Mouse (Mus musculus) forebrain, embryonic 16.5 days (tissue): ENCODE data around the gene Gldc. TPM values are rescaled to one million over a fixed set of nuclear protein-coding genes. Genes with fewer than 3 reads are reported as not detected.
"Not testable (repeated sequence)": the region's sequence is repeated elsewhere in the genome, so short reads cannot be mapped to it uniquely, and the experiment has no call there.

ENCODE experiments used
- ATAC-seq: fragments of 200-750 bp; cut with Nextera tagmentation; 2 replicates; pipeline ENCODE4 v1.8.0; 2017; ENCODE audit warnings: mild to moderate bottlenecking, moderate library complexity
- H3K27ac ChIP-seq: fragments of 300-500 bp; sonication (generic); 2 replicates; pipeline ENCODE4 v1.5.1; 2014; ENCODE audit warnings: low read length, control low read depth
- H3K27me3 ChIP-seq: fragments of 300-500 bp; sonication (generic); replicated peaks from 2 replicates; pipeline ENCODE4 v1.6.1; 2014; ENCODE audit warnings: low read length; ENCODE audit not compliant: control insufficient read depth, insufficient read depth
- H3K36me3 ChIP-seq: fragments of 300-500 bp; sonication (generic); 2 replicates; pipeline ENCODE4 v1.6.1; 2014; ENCODE audit not compliant: control insufficient read depth, insufficient read depth
- H3K4me1 ChIP-seq: fragments of 300-500 bp; sonication (generic); replicated peaks from 2 replicates; pipeline ENCODE4 v1.6.1; 2014; ENCODE audit warnings: low read length; ENCODE audit not compliant: control insufficient read depth, insufficient read depth
- H3K4me2 ChIP-seq: fragments of 300-500 bp; sonication (generic); 2 replicates; pipeline ENCODE4 v1.6.1; 2014; ENCODE audit warnings: mild to moderate bottlenecking, low read length, control low read depth
- H3K4me3 ChIP-seq: fragments of 300-500 bp; sonication (generic); replicated peaks from 2 replicates; pipeline ENCODE4 v1.5.1; 2014; ENCODE audit warnings: mild to moderate bottlenecking, low read length, control low read depth
- H3K9ac ChIP-seq: fragments of 300-500 bp; sonication (generic); replicated peaks from 2 replicates; pipeline ENCODE4 v1.6.1; 2014; ENCODE audit warnings: low read depth, low read length, control low read depth
- H3K9me3 ChIP-seq: fragments of 300-500 bp; sonication (generic); 2 replicates; pipeline ENCODE4 v1.6.1; 2016; ENCODE audit warnings: low read length; ENCODE audit not compliant: control insufficient read depth
- WGBS: fragments of 180-500 bp; shearing (Covaris S2); extraction: QIAGEN DNeasy Blood & Tissue Kit; methylation state at CpG from one replicate; pipeline ENCODE4 v1.1.7; 2014; 5-methylcytosine and 5-hydroxymethylcytosine counted together
- polyA plus RNA-seq: library from polyadenylated mRNA; unstranded; fragments of >200 nt; fragmentation: Nextera tagmentation; extraction: Ambion mirVana; gene quantifications from 2 replicates; pipeline ENCODE4 v1.2.1, GENCODE M21; 2015

The Gldc gene
- 10.9 and 12.4 TPM in 2 replicates for polyA plus RNA-seq

GRCm38 (mm10) chr19:30174919-30175571, at the start of gene Gldc:
Gene Gldc (minus strand): TSS chr19:30175429.
- peak within 1 kb of the TSS; percentile 100 for H3K4me2 ChIP-seq
- peak within 1 kb of the TSS; percentile 65 for H3K9ac ChIP-seq
- H3K4me1 ChIP-seq, result peaks cover 10% of the 10 kb centered on the region
- peak; percentile 99 for ATAC-seq
- H3K9me3 ChIP-seq, result no peaks in the 10 kb centered on the region
- H3K27me3 ChIP-seq, result no peaks in the 10 kb centered on the region
- H3K4me3 ChIP-seq, result peak within 1 kb of the TSS; percentile 72
- WGBS, result 0% methylated on average over 37 of the region's 53 CpGs
- H3K27ac ChIP-seq, result no peak within 1 kb of the TSS
- no peaks in the 10 kb centered on the region for H3K36me3 ChIP-seq

GRCm38 (mm10) chr19:30222593-30222992, 47.4 kb upstream of the Gldc start:
- not testable (repeated sequence) for H3K4me1 ChIP-seq, H3K36me3 ChIP-seq, H3K9ac ChIP-seq, ATAC-seq, H3K27ac ChIP-seq, H3K9me3 ChIP-seq, H3K4me3 ChIP-seq, H3K27me3 ChIP-seq, H3K4me2 ChIP-seq
- WGBS, result 83% methylated on average over 8 of the region's 8 CpGs

GRCm38 (mm10) chr19:30217335-30217734, 42.1 kb upstream of the Gldc start:
- no peaks in the 10 kb centered on the region for H3K36me3 ChIP-seq
- no peak overlapping the region for H3K4me2 ChIP-seq
- H3K27me3 ChIP-seq, result no peaks in the 10 kb centered on the region
- H3K4me1 ChIP-seq, result no peaks in the 10 kb centered on the region
- H3K4me3 ChIP-seq, result no peak overlapping the region
- no peak overlapping the region for H3K9ac ChIP-seq
- no peaks in the 10 kb centered on the region for H3K9me3 ChIP-seq
- 21% methylated on average over 7 of the region's 7 CpGs for WGBS
- H3K27ac ChIP-seq, result no peak overlapping the region
- peak; percentile 76 for ATAC-seq

- Histone ChIP-seq H3K9ac (no peak overlapping the region), H3K36me3 (no peaks in the 10 kb centered on the region), H3K27ac (no peak overlapping the region), H3K4me2 (no peak overlapping the region), H3K4me1 (no peaks in the 10 kb centered on the region), H3K9me3 (no peaks in the 10 kb centered on the region), H3K27me3 (no peaks in the 10 kb centered on the region), H3K4me3 (no peak overlapping the region)
- WGBS, result 83% methylated on average over 4 of the region's 4 CpGs
- ATAC-seq, result no peak
Observed at GRCm38 (mm10) chr19:30216186-30216585, 41.0 kb upstream of the Gldc start.

- not testable (repeated sequence) for H3K36me3 ChIP-seq, H3K27me3 ChIP-seq, H3K9me3 ChIP-seq, H3K4me2 ChIP-seq, H3K4me3 ChIP-seq, ATAC-seq, H3K27ac ChIP-seq, H3K4me1 ChIP-seq, H3K9ac ChIP-seq
- WGBS, result 80% methylated on average over 2 of the region's 2 CpGs
Observed at GRCm38 (mm10) chr19:30215736-30216135, 40.5 kb upstream of the Gldc start.

GRCm38 (mm10) chr19:30214026-30214425, 38.8 kb upstream of the Gldc start:
- 39% methylated on average over 2 of the region's 2 CpGs for WGBS
- Histone ChIP-seq H3K4me2 (no peak overlapping the region), H3K9me3 (no peaks in the 10 kb centered on the region), H3K27ac (no peak overlapping the region), H3K36me3 (no peaks in the 10 kb centered on the region), H3K4me1 (no peaks in the 10 kb centered on the region), H3K27me3 (no peaks in the 10 kb centered on the region), H3K4me3 (no peak overlapping the region), H3K9ac (no peak overlapping the region)
- no peak for ATAC-seq

GRCm38 (mm10) chr19:30209006-30209405, 33.8 kb upstream of the Gldc start:
- not testable (repeated sequence) for H3K4me1 ChIP-seq, H3K27ac ChIP-seq, H3K4me3 ChIP-seq, H3K27me3 ChIP-seq, H3K9me3 ChIP-seq, H3K4me2 ChIP-seq, H3K9ac ChIP-seq, ATAC-seq, H3K36me3 ChIP-seq
- WGBS, result 88% methylated on average over 7 of the region's 8 CpGs

- Histone ChIP-seq H3K36me3 (no peaks in the 10 kb centered on the region), H3K4me2 (no peak overlapping the region), H3K9ac (no peak overlapping the region), H3K27me3 (no peaks in the 10 kb centered on the region), H3K4me3 (no peak overlapping the region), H3K9me3 (no peaks in the 10 kb centered on the region), H3K4me1 (no peaks in the 10 kb centered on the region), H3K27ac (no peak overlapping the region)
- ATAC-seq, result no peak
- 85% methylated on average over 1 of the region's 1 CpGs for WGBS
Observed at GRCm38 (mm10) chr19:30206981-30207380, 31.8 kb upstream of the Gldc start.

- Histone ChIP-seq H3K27me3 (no peaks in the 10 kb centered on the region), H3K4me1 (no peaks in the 10 kb centered on the region), H3K9me3 (no peaks in the 10 kb centered on the region)
Observed at GRCm38 (mm10) chr19:30205874-30206273, 30.6 kb upstream of the Gldc start.

More at GRCm38 (mm10) chr19:30205874-30206273, 30.6 kb upstream of the Gldc start:
- no peak overlapping the region for H3K27ac ChIP-seq
- H3K36me3 ChIP-seq, result no peaks in the 10 kb centered on the region
- H3K4me2 ChIP-seq, result no peak overlapping the region
- ATAC-seq, result peak; percentile 20; the same call in 1 of the 2 replicates
- 93% methylated on average over 4 of the region's 4 CpGs for WGBS
- H3K9ac ChIP-seq, result no peak overlapping the region
- no peak overlapping the region for H3K4me3 ChIP-seq
